Mouse (Mus musculus) R1 (cell line): ENCODE results near the gene Tex45.

Experiments
- DNase-seq: peaks from one replicate; pipeline ENCODE4 v3.0.0-alpha.2; 2018; ENCODE audit warnings: low read depth, low spot score

The Tex45 gene

DNA sequence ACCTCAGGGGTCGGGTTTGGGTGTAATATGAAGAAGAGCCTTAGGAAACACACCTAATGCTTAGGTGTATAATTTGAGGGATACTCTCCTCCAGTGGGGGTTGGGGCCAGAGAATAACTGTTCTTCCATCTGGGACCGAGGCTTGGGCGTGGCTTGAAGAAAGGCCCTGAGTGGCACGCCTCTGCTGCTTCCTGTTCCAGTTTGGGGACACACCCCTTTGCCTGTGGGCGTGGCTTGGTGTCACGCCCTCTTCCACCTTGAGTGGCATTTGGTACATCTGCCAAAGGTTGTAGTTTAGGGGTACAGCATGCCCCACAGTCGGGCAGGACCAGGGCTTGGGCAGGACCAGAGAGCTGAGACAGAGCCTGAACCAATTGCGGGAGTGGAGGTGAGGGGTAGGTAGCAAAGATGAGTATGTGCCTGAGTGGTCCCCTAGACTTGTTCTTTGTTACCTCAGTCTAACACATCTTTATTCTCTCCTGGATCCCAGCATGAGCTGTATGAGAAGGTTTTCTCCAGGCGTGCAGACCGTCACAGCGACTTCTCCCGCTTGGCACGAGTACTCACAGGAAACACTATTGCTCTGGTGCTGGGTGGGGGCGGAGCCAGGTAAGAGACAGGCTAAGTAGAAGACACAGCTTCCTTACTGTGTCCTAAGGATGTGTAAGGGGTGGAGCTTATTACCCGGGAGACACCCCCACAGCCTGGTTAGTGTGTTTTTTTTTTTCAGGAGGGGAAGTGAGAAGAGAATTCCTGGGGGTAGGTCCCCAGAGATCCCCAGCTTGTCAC lies 65.6 kb downstream of the Tex45 start:
- peak; percentile 96 for DNase-seq
